Mouse (Mus musculus) 3134 (cell line): ENCODE measurements around the gene Sh3bp2.

Source experiments
- DNase-seq: peaks from one replicate; pipeline ENCODE4 v3.0.0-alpha.2; 2011; ENCODE audit warnings: low spot score; ENCODE audit not compliant: insufficient read length; ENCODE audit errors: extremely low read depth

Gene Sh3bp2

DNA sequence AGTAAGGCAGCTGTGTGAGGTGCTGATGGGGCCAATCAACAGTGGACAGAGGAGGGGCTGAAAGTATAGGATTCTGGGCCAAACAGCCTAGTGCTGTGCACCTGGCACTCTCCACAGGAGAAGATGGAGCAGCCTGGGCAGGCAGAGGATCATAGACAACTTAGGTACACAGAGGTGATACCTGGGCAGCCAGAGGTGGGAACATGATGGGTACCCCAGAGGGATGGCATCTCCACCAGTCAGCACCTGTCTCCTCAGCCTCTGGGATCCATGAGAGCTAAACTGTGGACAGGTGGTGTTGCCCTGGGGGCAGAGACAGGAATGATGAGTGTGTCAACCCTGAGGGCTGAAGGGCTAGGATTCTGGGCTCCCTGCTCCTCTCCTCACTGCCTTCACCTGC is 1.1 kb upstream of the Sh3bp2 start:
- no peak for DNase-seq

GRCm38 (mm10) chr5:34526477-34526775 is 788 bp downstream of the Sh3bp2 start:
- no peak for DNase-seq

- no peak for DNase-seq
Measured at GRCm38 (mm10) chr5:34527352-34527751, 1.7 kb downstream of the Sh3bp2 start.

GRCm38 (mm10) chr5:34528724-34529123 is 3.1 kb downstream of the Sh3bp2 start:
- DNase-seq = peak; percentile 60

- no peak for DNase-seq
Measured at GRCm38 (mm10) chr5:34530116-34530515, 4.5 kb downstream of the Sh3bp2 start.

DNA sequence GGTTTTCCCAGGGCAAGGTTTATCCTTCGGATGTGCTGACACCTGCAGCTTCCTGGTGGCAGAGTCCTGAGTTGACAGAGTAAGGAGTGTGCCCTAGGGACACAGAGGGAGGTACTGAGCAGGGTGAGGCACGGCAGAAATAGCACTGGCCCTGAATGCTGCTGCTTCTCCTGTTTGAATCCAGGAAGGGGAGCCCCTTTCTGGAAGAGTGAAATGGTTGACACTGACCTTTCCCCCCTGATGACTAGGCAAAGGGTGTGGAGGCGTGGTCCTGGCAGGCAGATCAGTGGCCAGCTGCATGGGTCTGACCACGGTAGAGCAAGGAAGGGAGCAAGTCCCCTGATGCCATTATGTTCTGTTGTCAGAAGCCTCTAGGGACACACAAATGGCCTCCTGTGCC is 5.0 kb downstream of the Sh3bp2 start:
- DNase-seq = no peak

GRCm38 (mm10) chr5:34533066-34533465 is 7.4 kb downstream of the Sh3bp2 start:
- DNase-seq = no peak

- peak; percentile 78 for DNase-seq
Measured at GRCm38 (mm10) chr5:34533820-34534219, 8.2 kb downstream of the Sh3bp2 start.

DNA sequence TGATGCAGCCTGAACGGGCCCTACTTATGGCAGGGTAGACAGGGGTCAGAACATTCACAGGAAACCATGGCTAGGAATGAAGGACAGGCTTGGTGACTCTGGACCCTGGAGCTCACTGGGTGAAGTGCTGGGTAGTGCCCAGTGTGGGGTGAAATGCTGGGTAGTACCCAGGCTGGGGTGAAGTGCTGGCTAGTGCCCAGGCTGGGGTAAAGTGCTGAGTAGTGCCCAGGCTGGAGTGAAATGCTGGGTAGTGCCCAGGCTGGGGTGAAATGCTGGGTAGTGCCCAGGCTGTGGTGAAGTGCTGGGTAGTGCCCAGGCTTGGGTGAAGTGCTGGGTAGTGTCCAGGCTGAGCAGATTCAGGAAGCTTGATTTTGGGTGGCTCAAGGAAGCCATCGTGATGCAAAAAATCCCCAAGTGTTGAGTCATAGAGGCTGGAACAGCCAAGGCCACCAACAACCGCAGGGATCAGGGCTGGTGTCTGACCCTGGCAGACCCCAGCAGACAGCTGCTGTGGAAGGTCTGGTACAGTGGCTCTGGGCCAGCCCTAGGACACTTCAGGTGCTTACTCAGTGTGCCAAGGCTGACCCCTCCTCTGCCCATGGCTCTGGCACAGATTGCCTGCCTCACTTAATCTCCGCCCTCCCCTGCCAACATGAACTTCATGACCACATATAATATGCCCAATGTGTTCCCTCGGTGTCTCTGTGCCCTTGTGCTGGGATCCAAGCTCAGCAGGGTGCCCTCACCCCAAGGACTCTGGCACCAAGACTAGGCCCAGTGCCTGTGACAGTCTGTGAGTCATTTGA is 9.3 kb downstream of the Sh3bp2 start:
- peak; percentile 94 for DNase-seq

DNA sequence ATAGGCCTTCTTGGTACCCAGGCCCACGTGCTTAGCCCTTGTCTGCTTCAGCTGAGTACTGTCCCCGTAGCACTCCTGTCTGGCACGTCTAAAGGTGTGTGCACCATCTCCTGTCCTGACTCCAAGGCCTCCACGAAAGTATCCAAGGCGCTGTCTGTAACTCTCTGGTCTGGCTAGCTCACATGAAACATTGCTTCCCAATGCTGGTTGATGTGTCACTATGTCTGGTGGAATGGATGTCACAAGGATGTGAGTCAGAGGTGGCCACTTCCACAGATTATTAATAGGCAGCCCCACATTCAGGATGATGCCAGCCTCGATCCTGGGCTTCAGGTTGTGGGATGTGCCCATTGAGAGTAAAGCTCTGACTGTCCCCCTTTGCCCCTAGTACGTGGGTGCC is 10.2 kb downstream of the Sh3bp2 start:
- DNase-seq = peak; percentile 66

DNA sequence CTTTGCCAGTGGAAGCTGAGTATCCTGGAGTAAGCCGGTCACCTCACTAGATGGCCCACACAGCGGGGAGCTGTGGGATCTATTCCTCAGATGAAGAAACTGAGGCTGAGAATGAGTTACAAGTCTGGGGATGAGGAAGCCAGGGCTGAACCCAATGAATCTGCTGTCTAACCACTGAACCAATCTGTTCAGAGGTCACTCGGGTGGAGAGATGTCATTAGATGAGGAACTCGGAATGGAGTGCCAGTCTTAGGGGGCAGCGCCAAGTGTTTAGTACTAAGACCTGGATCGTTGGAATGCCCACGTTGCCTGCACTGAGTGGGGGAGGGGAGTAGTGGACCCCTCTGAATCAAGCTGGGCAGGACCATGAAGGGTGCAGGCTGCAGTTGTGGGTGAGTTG is 12.4 kb downstream of the Sh3bp2 start:
- DNase-seq = no peak

GRCm38 (mm10) chr5:34538527-34538926 is 12.9 kb downstream of the Sh3bp2 start:
- no peak for DNase-seq

GRCm38 (mm10) chr5:34539121-34539520 is 13.5 kb downstream of the Sh3bp2 start:
- DNase-seq = no peak

- DNase-seq = no peak
Measured at GRCm38 (mm10) chr5:34542166-34542565, 16.5 kb downstream of the Sh3bp2 start.

DNA sequence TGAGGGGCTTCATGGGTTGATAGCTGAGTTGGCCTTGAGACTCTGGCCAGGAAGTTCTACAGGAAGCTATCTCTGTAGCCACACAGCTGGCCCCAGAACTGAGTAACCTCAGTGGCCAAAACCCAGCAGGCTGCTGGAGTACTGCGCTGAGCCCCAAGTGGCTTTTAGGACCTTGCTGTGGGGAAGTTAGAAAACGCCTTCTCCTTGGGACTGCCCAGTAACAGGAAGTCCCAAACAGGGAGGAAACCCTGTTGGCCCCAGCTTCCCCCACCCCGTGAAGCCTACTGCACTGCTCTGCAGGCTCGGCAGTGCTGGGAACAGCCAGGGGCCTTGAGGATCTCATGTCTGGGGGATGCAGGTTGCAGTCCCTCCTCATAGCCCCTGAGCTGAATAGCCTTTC is 17.5 kb downstream of the Sh3bp2 start:
- no peak for DNase-seq

- no peak for DNase-seq
Measured at GRCm38 (mm10) chr5:34547410-34547809, 21.8 kb downstream of the Sh3bp2 start.

- no peak for DNase-seq
Measured at GRCm38 (mm10) chr5:34549135-34549482, 23.5 kb downstream of the Sh3bp2 start.

- DNase-seq = no peak
Measured at GRCm38 (mm10) chr5:34549483-34550221, 24.0 kb downstream of the Sh3bp2 start.

GRCm38 (mm10) chr5:34550251-34550650 is 24.6 kb downstream of the Sh3bp2 start:
- no peak for DNase-seq

DNA sequence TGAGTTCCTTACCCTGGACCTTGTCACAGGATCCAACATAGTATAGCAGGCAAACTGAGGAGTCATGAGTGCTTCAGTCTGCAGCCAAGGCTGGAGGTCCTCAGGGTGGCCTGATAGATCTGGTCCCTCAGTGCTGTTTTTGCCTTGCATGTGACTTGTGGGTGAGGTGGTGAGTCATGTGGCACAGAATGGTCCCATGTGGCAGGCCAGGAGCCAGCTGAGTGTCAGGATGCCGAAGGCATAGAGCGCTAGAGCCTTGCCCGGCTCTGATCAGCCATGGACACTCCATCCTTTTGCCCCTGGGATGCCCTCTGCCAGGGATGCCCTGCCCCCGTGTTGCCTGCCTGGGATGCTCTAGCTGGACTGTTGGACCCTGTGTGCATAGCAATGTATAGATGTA is 26.2 kb downstream of the Sh3bp2 start:
- peak; percentile 60 for DNase-seq

DNA sequence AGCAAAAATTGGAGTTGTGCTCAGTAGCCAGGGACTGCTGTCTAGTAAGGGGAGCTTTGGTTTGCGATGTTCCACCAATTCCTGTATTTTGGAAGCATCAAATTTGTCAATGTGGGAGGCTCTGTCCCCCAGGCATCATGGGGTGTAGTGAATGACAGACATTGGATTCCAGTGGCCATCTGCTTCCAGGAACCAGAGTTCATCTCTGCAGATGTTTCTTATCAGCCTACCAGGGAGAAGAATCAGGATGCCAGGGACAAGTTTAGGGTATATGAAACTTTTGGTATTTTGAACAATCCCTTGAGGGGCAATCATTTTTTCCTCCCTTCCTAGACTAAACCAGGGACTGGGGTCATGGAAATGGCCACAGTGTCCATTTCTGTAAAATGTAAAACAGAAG is 38.2 kb downstream of the Sh3bp2 start:
- no peak for DNase-seq

- no peak for DNase-seq
Measured at GRCm38 (mm10) chr5:34564291-34564690, 38.7 kb downstream of the Sh3bp2 start.
